Mouse (Mus musculus) mouse trophoblast stem cell (cell line): ENCODE measurements around the gene Pard3b.

Experiments
- in situ Hi-C, 2 experiments: fragments of 300-500 bp; cut with MseI, MboI; formaldehyde crosslinking; loops; 2 replicates in 1 of 2; 3 replicates in 1 of 2; pipeline ENCODE4 v1.15.1; 2025

Pard3b gene

GRCm38 (mm10) chr1:62076171-62076570 is 437.5 kb downstream of the Pard3b start:
- in situ Hi-C loops, result no loop called here

- in situ Hi-C loops, result no loop called here
Observed at GRCm38 (mm10) chr1:62081129-62081528, 442.5 kb downstream of the Pard3b start.

- in situ Hi-C loops, result no loop called here
Observed at GRCm38 (mm10) chr1:62085995-62086394, 447.4 kb downstream of the Pard3b start.

- in situ Hi-C loops, result no loop called here
Observed at GRCm38 (mm10) chr1:62087464-62087863, 448.8 kb downstream of the Pard3b start.

- in situ Hi-C loops, result no loop called here
Observed at GRCm38 (mm10) chr1:62094885-62095284, 456.3 kb downstream of the Pard3b start.

- in situ Hi-C loops, result no loop called here
Observed at GRCm38 (mm10) chr1:62122426-62122825, 483.8 kb downstream of the Pard3b start.

GRCm38 (mm10) chr1:62129186-62129585 is 490.6 kb downstream of the Pard3b start:
- in situ Hi-C loops, result no loop called here

- in situ Hi-C loops, result no loop called here
Observed at GRCm38 (mm10) chr1:62148134-62148533, 509.5 kb downstream of the Pard3b start.

- in situ Hi-C loops, result no loop called here
Observed at GRCm38 (mm10) chr1:62148786-62149185, 510.2 kb downstream of the Pard3b start.

GRCm38 (mm10) chr1:62155970-62156369 is 517.3 kb downstream of the Pard3b start:
- in situ Hi-C loops, result no loop called here

- in situ Hi-C loops, result no loop called here
Observed at GRCm38 (mm10) chr1:62159592-62159991, 521.0 kb downstream of the Pard3b start.

GRCm38 (mm10) chr1:62175013-62175640 is 536.5 kb downstream of the Pard3b start:
- in situ Hi-C loops, result loop anchor here in 1 of 2 experiments (25.0 kb wide), 1 partner anchor 512 kb away; no protein-coding TSS in a partner anchor

GRCm38 (mm10) chr1:62181638-62182037 is 543.0 kb downstream of the Pard3b start:
- in situ Hi-C loops, result loop anchor here in 1 of 2 experiments (25.0 kb wide), 1 partner anchor 506 kb away; no protein-coding TSS in a partner anchor

GRCm38 (mm10) chr1:62182634-62183033 is 544.0 kb downstream of the Pard3b start:
- in situ Hi-C loops, result loop anchor here in 1 of 2 experiments (25.0 kb wide), 1 partner anchor 505 kb away; no protein-coding TSS in a partner anchor

- in situ Hi-C loops, result loop anchor here in 1 of 2 experiments (25.0 kb wide), 1 partner anchor 497 kb away; no protein-coding TSS in a partner anchor
Observed at GRCm38 (mm10) chr1:62190786-62191185, 552.2 kb downstream of the Pard3b start.

GRCm38 (mm10) chr1:62197515-62197914 is 558.9 kb downstream of the Pard3b start:
- in situ Hi-C loops, result loop anchor here in 1 of 2 experiments (25.0 kb wide), 1 partner anchor 490 kb away; no protein-coding TSS in a partner anchor

GRCm38 (mm10) chr1:62200919-62201318 is 562.3 kb downstream of the Pard3b start:
- in situ Hi-C loops, result no loop called here

- in situ Hi-C loops, result no loop called here
Observed at GRCm38 (mm10) chr1:62201686-62202257, 563.1 kb downstream of the Pard3b start.

GRCm38 (mm10) chr1:62213285-62213684 is 574.7 kb downstream of the Pard3b start:
- in situ Hi-C loops, result no loop called here

GRCm38 (mm10) chr1:62215842-62216241 is 577.2 kb downstream of the Pard3b start:
- in situ Hi-C loops, result no loop called here

GRCm38 (mm10) chr1:62216568-62216967 is 577.9 kb downstream of the Pard3b start:
- in situ Hi-C loops, result no loop called here

- in situ Hi-C loops, result no loop called here
Observed at GRCm38 (mm10) chr1:62229129-62229528, 590.5 kb downstream of the Pard3b start.

- in situ Hi-C loops, result no loop called here
Observed at GRCm38 (mm10) chr1:62234039-62234438, 595.4 kb downstream of the Pard3b start.
